Mouse (Mus musculus) liver, embryonic 14.5 days (tissue): ENCODE results near the gene Prcp. TPM values are rescaled to one million over a fixed set of nuclear protein-coding genes. Genes with fewer than 3 reads are reported as not detected.

ENCODE experiments used
- ATAC-seq: fragments of 200-750 bp; cut with Nextera tagmentation; 2 replicates; pipeline ENCODE4 v1.8.0; 2017; ENCODE audit warnings: moderate number of reproducible peaks, mild to moderate bottlenecking, moderate library complexity; ENCODE audit not compliant: insufficient read depth
- DNase-seq, 3 experiments: peaks; one replicate each; pipeline ENCODE4 v3.0.0-alpha.2; 2012 to 2013; ENCODE audit warnings: low read depth in 3 of 3, low spot score in 3 of 3
- H3K27ac ChIP-seq: fragments of 300-500 bp; sonication (generic); 2 replicates; pipeline ENCODE4 v1.5.1; 2014; ENCODE audit warnings: moderate library complexity, mild to moderate bottlenecking, control low read depth, inconsistent platforms
- H3K27me3 ChIP-seq: fragments of 300-500 bp; sonication (generic); 2 replicates; pipeline ENCODE4 v1.6.1; 2014; ENCODE audit warnings: mild to moderate bottlenecking, low read length, moderate library complexity; ENCODE audit not compliant: control insufficient read depth, insufficient read depth
- H3K36me3 ChIP-seq: fragments of 300-500 bp; sonication (generic); replicated peaks from 2 replicates; pipeline ENCODE4 v1.6.1; 2014; ENCODE audit warnings: low read depth; ENCODE audit not compliant: control insufficient read depth, insufficient read depth
- H3K4me1 ChIP-seq, 2 experiments: fragments of 200-500 bp in 1 of 2; fragments of 300-500 bp in 1 of 2; sonication (generic) in 1 of 2; replicated peaks; 2 replicates each; pipeline ENCODE4 v1.6.1; 2012 to 2014; ENCODE audit warnings: antibody characterized with exemption in 1 of 2, inconsistent platforms in 1 of 2, low read length in 1 of 2; ENCODE audit not compliant: control insufficient read depth in 2 of 2, insufficient read depth in 2 of 2
- H3K4me2 ChIP-seq: fragments of 300-500 bp; sonication (generic); 2 replicates; pipeline ENCODE4 v1.6.1; 2014; ENCODE audit warnings: low read depth, mild to moderate bottlenecking, control low read depth, moderate library complexity
- H3K4me3 ChIP-seq, 2 experiments: fragments of 200-500 bp in 1 of 2; fragments of 300-500 bp in 1 of 2; sonication (generic) in 1 of 2; 2 replicates each; pipeline ENCODE4 v1.5.1; 2012 to 2014; ENCODE audit warnings: low read depth in 2 of 2, low read length in 2 of 2, mild to moderate bottlenecking in 2 of 2, control low read depth in 1 of 2, inconsistent platforms in 1 of 2, moderate library complexity in 1 of 2; ENCODE audit not compliant: insufficient read depth in 1 of 2
- H3K9ac ChIP-seq: fragments of 300-500 bp; sonication (generic); replicated peaks from 2 replicates; pipeline ENCODE4 v1.6.1; 2014; ENCODE audit warnings: mild to moderate bottlenecking, control low read depth, moderate library complexity
- H3K9me3 ChIP-seq: fragments of 300-500 bp; sonication (generic); 2 replicates; pipeline ENCODE4 v1.6.1; 2016; ENCODE audit warnings: low read length, mixed read lengths; ENCODE audit not compliant: control insufficient read depth
- CTCF ChIP-seq: IDR thresholded peaks from 2 replicates; pipeline ENCODE4 v1.5.1; 2016; ENCODE audit warnings: antibody characterized with exemption, low read depth, control low read depth
- WGBS: fragments of 180-500 bp; shearing (Covaris S2); extraction: QIAGEN DNeasy Blood & Tissue Kit; methylation state at CpG from one replicate; pipeline ENCODE4 v1.1.7; 2014; ENCODE audit not compliant: insufficient replicate concordance; 5-methylcytosine and 5-hydroxymethylcytosine counted together
- polyA plus RNA-seq, 2 experiments: library from polyadenylated mRNA; depleted of rRNA in 1 of 2; stranded (reverse) in 1 of 2; unstranded in 1 of 2; fragments of >200 nt; fragmentation: Nextera tagmentation in 1 of 2; extraction: Ambion mirVana in 1 of 2; gene quantifications; 2 replicates each; pipeline versions ENCODE4 v1.2.1 to v1.2.3; 2012 to 2014

Gene Prcp
- polyA plus RNA-seq, 2 experiments: 13.1 to 18.0 TPM

- H3K4me2 ChIP-seq: no peak overlapping the region
- H3K27ac ChIP-seq: no peak overlapping the region
- 62% methylated on average over 2 of the region's 2 CpGs for WGBS
- DNase-seq: no peak
- no peak for ATAC-seq
- no peak overlapping the region for H3K9ac ChIP-seq
- no peaks in the 10 kb centered on the region for H3K4me1 ChIP-seq
- TF ChIP-seq CTCF: no peak
- H3K4me3 ChIP-seq: no peak overlapping the region
- no peaks in the 10 kb centered on the region for H3K36me3 ChIP-seq
- no peaks in the 10 kb centered on the region for H3K27me3 ChIP-seq
- H3K9me3 ChIP-seq: no peaks in the 10 kb centered on the region
These were observed 107.6 kb downstream of the Prcp start for GRCm38 (mm10) chr7:92981864-92982263.

Other genes starting within 250 kb of the Prcp start
- 0.10 and 0.19 TPM in 2 replicates for gene Ankrd42, start 237.3 kb upstream of the Prcp start, polyA plus RNA-seq (2012; rRNA removed)
- gene Ankrd42, start 237.3 kb upstream of the Prcp start, polyA plus RNA-seq (2014; fragmentation: Nextera tagmentation; extraction: Ambion mirVana): 0.38 and 0.51 TPM in 2 replicates
- 7.9 and 11.9 TPM in 2 replicates for gene Pcf11, start 204.5 kb upstream of the Prcp start, polyA plus RNA-seq (2012; rRNA removed)
- gene Pcf11, start 204.5 kb upstream of the Prcp start, polyA plus RNA-seq (2014; fragmentation: Nextera tagmentation; extraction: Ambion mirVana): 8.0 and 8.4 TPM in 2 replicates
- gene Rab30, start 132.9 kb upstream of the Prcp start, polyA plus RNA-seq (2012; rRNA removed): 1.0 and 1.9 TPM in 2 replicates
- gene Rab30, start 132.9 kb upstream of the Prcp start, polyA plus RNA-seq (2014; fragmentation: Nextera tagmentation; extraction: Ambion mirVana): 6.8 and 7.6 TPM in 2 replicates
- 2.1 and 4.0 TPM in 2 replicates for gene Ddias, start 223 bp upstream of the Prcp start, polyA plus RNA-seq (2012; rRNA removed)
- gene Ddias, start 223 bp upstream of the Prcp start, polyA plus RNA-seq (2014; fragmentation: Nextera tagmentation; extraction: Ambion mirVana): 11.4 and 13.2 TPM in 2 replicates
- 0.06 TPM in 2 replicates for gene Fam181b, start 205.4 kb downstream of the Prcp start, polyA plus RNA-seq (2012; rRNA removed)
- not detected in 2 replicates for gene Fam181b, start 205.4 kb downstream of the Prcp start, polyA plus RNA-seq (2014; fragmentation: Nextera tagmentation; extraction: Ambion mirVana)